Mouse (Mus musculus): Measurements from ENCODE around the gene Herc2.

- TF ChIP-seq CTCF (IDR thresholded peaks at IDR 0.05) (no peak), POLR2A (IDR thresholded peaks at IDR 0.05; ENCODE audit: insufficient read depth, low read depth, low read length) (no peak)
Measured at GRCm38 (mm10) chr7:56044267-56044629, 5.7 kb upstream of the Herc2 start.

Data from heart, adult 2 months (tissue).